Mouse (Mus musculus) olfactory bulb, adult 2 months (tissue): ENCODE results near the gene Ftsj3.

Experiments used
- CTCF ChIP-seq: fragments of 200-500 bp; IDR thresholded peaks from 2 replicates; pipeline ENCODE4 v1.5.1; 2012; ENCODE audit warnings: low read depth, mild to moderate bottlenecking, low read length, moderate library complexity; ENCODE audit not compliant: insufficient read depth
- POLR2A ChIP-seq: fragments of 200-500 bp; IDR thresholded peaks from 2 replicates; pipeline ENCODE4 v1.6.1; 2012; ENCODE audit warnings: mild to moderate bottlenecking, low read depth, low read length, moderate library complexity; ENCODE audit not compliant: insufficient read depth

DNA sequence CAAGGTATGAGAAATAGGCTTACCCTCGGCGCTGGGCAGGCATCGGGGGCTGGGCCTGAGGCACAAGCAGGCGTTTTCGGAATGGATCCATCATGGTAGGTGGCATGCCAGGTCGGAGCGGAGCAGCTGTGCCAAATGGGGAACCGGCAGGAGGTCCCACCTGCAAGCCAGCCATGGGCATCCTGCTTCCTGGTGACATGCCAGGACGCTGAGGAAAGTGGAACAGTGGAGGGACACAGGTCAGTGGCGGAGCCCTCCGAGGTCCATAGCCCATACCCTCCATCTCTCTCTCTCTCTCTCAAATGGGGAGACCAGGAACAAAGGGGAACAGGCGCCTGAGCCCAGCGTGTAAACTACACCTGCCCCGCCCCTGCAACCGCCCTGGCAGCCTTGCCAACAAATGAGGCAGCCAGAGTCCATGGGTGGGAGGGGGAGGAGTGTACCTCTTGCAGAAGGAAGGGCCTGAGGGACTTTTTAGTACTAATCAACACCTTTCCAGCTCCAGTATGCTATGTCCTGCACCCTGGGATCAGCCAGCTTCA, 11.5 kb upstream of the Ftsj3 start:
- TF ChIP-seq CTCF, result no peak
- TF ChIP-seq POLR2A, result no peak
